Mouse (Mus musculus): ENCODE data around the gene Slc19a3. TPM values are rescaled to one million over a fixed set of nuclear protein-coding genes. Genes with fewer than 3 reads are reported as not detected.
"Not testable (repeated sequence)": the region's sequence is repeated elsewhere in the genome, so short reads cannot be mapped to it uniquely, and the experiment has no call there.

Slc19a3 gene
- total RNA-seq, 2 experiments from 2014 or later = 0.64 to 0.94 TPM

DNA sequence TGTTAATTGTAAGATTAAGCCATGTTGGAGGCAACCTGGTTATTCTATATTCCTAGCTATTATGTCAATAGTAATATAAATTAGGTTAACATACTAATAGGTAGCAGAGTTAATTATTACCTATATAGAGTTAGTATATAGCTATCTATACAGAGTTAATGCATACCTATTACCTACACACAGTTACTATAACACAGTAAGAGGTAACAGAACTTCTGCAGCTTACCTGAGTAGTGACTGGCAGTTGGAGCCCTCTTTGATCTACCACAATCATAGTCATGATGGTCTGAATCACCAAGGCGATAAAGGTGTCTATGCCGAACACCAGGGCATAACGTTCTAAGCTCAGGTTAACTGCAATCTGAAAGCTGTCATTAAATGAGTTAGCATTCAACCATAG, 23.8 kb downstream of the Slc19a3 start:
- intact Hi-C loops (cut with DNase I) = no loop called here
- no peak for DNase-seq

DNA sequence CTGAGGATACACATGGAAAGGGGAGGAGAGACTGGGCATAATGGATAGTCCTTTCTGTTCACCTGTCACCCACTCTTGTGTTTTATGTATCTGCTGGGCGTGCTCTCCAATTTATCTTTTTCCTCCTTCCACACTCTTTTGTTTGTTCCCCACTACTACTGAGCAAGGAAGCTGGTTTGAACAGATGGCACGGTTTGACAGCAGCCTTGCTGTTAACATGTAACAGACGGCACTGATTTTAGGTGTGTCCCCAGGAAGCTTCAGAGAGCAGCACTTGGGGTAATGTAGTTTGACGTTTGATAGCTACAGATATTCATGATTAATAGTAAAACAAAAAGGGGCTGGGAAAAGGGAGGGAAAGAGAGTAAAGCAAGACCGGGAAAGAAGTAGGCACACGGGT, 30.8 kb downstream of the Slc19a3 start:
- intact Hi-C loops (cut with DNase I) = no loop called here
- no peak for DNase-seq

DNA sequence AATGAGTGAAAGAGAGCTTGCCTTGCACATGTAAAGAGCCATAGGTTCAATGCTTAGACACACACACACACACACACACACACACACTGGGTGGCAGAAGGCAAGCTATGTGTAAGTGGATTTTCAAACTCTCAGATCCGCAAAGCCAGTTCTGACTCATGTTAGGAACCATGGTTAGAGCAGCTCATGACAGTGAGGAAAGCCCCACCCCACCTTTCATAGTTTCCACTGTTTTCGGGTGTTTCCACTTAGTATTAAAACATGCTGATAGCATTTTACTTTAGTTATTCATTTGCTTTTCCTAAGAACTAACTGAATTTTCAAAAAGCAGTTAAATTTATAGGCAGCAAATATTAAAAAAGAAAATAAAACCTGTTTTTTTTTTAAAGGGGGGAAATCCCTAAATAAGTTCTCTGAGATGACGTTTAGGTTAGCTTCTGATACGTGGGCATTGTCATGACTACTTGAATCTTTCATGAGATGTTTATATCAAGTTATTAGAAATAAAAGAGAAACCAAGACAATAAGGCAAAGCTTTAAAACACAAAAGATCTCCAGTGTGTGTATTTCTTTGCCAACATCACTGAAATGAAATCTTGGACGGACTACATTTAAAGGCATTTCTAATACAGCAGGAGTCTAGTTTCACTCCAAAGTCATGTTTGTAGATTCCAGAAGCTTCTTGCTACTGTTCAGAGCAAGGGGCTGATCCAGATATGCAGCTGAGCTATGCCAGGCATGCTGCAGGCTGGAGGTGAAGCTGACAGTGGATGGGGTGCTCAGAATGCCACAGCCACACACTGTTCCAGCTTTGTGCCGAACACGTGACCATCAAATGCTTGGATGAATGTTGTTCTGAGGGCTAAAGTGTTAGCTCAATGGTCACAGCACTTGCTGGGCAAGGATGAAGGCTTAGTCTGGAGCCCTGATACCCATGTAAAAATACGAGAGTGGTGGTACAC, 31.7 kb downstream of the Slc19a3 start:
- DNase-seq = no peak
- intact Hi-C loops (cut with DNase I) = no loop called here

DNA sequence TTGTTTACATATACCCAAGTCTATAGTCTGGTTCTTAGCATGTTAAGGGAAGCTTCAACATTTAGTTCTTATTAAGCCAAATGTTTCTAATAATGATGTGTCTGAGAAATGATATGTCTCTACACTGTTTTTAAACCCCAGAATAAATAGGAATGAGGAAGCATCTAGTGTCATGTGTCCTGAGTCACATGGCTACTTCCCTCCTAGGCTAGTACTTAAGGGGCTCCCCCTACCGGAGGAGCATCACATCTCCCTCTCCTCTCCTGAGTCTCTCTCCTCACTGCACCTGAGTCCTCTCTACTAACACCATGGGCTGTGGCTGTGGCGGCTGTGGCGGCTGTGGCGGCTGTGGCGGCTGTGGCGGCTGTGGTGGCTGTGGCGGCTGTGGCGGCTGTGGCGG, 37.9 kb downstream of the Slc19a3 start, which contains the start of gene Gm47959:
Gene Gm47959, plus strand, starts transcription at position 243 of the 400 bp plus-strand sequence.
- DNase-seq; intact Hi-C loops (cut with DNase I): not testable (repeated sequence)

DNA sequence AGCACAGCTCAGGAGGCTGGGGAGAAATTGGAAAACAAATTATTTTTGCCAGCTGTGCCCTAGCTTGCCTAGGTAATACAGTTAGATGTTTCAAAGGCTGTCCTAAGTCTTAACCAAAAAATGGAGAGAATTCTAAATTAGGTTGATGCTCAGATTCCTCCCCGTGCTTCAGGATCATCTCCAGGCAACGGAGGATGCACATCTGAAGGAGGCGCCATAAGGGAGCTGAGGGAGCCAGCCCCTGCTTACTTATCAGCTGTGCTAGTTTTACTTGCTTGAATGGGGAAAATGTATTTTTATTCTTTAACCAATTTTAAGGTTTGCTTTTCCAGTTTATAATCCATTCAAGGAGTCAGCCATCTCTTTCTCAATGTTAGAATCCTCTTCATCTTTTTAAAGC, 44.3 kb downstream of the Slc19a3 start:
- DNase-seq = no peak
- intact Hi-C loops (cut with DNase I) = no loop called here

DNA sequence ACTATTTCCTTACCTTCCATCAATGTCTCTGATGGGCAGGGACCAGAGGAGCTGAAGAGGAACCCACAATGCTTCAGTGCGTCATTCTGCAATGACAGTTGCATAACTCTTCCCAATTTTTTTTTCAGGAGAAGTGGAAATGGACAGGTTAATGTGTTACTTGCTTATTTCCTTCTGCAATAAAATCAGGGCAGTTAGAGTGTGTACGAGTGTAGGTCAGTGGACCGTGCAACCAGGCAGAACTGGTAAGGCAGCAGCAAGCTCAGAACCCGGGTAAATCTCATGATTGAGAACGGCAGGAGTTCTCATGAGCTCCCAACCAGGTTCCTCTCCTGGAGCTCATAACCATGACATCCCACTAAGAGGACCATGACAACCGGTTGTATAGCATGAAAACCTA, 46.2 kb downstream of the Slc19a3 start:
- no peak for DNase-seq
- intact Hi-C loops (cut with DNase I) = no loop called here

DNA sequence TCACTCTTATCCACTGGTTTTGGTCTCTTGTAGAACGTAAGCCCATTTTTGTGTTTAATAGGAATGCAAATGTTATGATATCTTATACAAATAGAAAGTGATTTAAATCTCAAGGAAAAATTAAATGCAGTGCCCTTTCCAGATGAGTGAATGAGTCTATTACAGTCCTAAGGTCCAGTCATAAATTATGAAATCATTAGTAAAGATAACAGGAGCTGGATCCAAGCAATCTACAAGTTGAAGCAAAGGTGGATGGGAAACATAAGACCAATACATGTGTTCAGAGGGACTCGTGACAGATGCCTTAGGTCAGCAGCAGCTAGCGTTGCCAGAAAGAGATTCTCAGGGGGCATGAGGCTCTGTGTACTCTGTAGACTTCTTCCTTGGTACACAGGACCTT, 46.7 kb downstream of the Slc19a3 start:
- intact Hi-C loops (cut with DNase I) = no loop called here

DNA sequence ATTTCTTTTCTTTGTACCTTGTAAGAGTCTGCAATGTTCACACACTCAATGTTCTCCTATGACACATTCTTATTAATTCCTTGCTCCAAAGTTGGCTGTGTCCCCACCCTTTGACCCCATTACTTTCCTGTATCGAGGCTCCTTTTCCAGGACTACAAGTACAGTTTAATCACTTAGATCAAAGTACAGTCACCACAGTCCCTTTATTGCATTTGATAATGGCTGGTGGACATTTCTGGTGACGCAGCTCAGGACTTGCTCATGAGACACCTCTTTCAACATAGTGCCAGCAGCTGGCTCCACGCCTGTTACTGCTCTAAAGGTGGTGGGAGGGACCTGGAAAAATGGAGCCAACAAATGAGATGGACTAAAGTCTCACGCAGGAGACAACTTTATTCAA, 47.2 kb downstream of the Slc19a3 start:
- no peak for DNase-seq
- intact Hi-C loops (cut with DNase I) = no loop called here

More for the DNA sequence above, 46.7 kb downstream of the Slc19a3 start:
- DNase-seq = no peak

DNA sequence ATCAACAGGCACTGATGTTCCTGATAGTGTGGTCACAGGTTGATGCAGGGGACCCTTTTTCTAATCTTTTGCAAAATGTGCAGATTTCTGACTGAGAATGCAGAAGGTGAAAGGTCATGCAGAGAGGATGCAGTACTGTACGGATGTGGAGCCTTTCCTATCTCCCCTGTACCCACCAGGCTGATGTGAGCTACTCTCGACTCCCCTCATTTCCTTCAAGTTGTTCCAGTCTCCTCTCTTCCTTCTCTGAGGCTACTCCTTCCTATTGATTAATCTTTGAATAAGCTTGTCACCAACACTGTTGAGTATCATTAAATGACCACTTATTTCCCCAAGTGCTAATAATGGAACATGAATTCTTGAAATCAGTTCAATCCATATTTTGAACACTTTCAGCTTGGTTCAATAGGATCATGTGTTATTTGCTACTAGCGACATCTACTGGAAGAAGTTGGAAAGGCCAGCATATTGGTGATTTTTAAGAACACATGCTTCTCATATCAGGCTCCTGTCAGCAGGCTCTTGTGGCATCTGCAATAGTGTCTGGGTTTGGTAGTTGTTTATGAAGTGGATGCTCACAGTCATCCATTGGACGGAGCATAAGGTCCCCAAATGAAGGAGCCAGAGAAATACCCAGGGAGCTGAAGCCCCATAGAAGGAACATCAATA, 50.6 kb downstream of the Slc19a3 start:
- no peak for DNase-seq
- intact Hi-C loops (cut with DNase I) = loop anchor here (5.0 kb wide), 1 partner anchor 200 kb away; no protein-coding TSS in a partner anchor

DNA sequence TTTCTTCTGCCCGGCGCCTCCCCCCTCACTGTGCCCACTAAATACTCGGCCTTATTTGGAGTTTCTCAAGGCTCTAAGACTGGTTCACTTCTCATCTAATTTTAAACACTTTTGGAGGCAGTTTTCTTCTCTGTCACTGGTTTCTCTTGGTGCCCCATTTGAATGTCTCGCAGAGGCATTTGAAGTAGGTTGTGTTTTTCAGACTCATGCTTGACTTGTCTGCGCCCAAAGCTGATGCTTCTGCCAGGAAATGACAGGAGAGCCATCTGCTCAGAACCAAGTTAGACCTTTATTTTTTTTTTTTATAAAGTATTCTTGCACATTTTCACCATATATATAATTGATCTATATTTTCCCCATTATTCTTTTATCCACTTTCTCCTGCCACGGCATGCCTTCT, 51.5 kb downstream of the Slc19a3 start:
- intact Hi-C loops (cut with DNase I) = loop anchor here (5.0 kb wide), 1 partner anchor 199 kb away; no protein-coding TSS in a partner anchor
- DNase-seq = no peak

DNA sequence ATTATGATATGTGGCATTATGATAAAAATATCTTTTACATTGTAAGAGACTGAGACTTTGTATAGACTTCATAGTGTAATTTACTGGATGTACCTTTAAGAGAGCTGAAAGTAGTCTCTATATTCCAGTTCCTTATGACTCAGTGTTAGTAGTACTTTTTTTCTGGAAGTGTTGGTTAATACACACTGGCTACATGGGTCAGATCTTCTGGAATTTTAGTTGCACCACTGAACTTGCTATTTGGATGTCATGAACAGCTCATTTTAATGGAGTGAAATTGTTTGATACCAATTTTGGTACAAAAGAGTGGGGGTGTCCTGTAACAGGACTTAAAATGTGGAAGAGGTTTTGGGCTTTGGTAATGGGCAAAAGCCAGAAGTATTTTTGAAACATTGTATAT, 60.4 kb downstream of the Slc19a3 start:
- intact Hi-C loops (cut with DNase I) = loop anchor here (5.0 kb wide), 2 partner anchors 131 to 181 kb away; no protein-coding TSS in a partner anchor
- no peak for DNase-seq

DNA sequence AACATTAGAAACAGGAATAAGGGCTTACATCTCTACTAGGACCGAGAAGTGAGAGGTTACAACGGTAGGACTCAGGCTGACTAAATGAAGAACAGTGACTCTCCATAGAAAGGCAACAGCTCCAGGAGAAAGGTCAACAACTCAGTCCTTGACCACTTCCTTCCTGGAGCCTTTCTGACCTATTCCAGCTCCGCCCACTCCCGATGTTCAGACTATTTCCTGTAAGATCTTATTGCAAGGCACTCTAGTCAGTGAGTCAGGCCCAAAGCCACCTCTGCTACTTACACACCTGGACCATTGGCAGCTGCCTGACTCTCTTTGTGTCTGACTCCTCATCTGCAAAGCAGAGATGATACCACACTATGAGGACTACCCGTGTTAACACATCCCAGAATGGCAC, 62.5 kb downstream of the Slc19a3 start:
- intact Hi-C loops (cut with DNase I) = loop anchor here (5.0 kb wide), 2 partner anchors 128 to 178 kb away; no protein-coding TSS in a partner anchor
- no peak for DNase-seq

DNA sequence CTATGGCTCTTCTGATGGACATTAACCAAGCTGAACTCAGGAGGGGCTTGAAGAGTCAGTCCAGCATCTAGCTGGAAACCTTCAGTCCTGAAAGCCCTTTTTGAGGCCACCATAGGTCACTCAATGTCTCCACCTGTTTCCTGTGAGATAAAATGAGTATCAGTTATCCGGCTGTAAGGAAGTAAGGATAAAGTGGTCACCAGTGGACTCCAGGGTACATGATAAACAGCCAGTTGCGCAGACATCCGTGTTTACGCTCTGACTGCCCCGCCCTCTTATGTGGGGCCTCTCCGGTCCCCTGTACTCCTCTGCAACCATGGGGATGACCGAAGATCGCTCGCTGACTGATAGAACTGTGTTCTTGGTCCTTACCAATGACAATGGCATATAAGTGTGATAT, 63.9 kb downstream of the Slc19a3 start:
- intact Hi-C loops (cut with DNase I) = no loop called here
- no peak for DNase-seq

DNA sequence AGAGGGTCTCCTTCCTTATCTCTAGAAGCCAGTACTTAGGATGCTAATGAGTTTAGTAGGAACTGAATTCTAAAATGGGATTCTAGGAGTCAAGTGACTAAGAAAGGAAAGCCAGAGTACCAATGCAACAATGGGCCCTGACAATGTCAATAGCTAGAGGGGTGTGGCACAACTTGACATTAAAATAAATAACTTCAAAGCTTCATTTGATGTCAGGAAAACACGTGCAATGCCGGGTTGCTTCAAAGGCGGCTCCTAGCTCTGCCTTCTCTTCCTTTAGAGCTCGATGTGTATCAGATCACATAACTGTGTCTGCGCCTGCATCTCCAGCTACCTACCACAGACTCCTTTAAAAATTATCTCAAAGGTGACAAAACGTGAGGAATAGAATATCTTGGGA, 64.3 kb downstream of the Slc19a3 start:
- intact Hi-C loops (cut with DNase I) = no loop called here
- no peak for DNase-seq

DNA sequence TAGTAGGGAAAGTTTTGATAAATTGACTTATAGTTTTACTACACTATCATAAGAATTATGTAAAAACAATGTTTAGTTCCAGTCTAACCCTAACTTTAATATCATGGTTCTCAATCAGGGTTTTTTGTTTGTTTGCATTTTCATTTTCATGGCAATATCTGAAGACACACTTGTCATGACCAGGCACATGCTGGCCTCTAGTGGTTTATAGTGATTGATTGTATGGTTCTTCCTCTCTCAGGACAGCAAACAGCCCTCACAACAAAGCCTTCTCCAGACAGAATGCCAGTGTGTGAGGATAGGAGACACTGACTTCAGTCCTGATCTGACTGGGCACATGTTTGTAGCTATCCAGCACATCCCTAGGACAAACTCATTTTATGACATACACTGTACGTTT, 65.0 kb downstream of the Slc19a3 start:
- intact Hi-C loops (cut with DNase I) = no loop called here
- DNase-seq = no peak

DNA sequence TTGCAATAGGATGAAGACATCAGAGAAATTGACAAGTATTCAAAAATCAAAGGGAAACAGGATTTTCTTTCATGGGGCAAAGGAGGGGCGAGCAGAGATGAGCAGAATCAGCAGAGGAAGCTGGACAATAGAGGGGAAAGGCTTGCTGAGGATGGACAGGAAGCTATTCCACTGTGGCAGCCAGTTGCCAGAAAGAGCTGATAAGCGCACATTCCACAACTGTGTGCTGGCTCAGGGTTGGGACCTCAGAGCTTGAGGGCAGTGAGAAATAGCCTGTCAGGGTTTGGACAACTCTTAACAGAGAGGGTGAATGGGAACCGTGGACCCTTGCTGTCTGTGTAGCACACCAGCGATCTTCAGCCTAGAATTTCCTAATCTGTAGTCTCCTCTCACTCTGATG, 66.2 kb downstream of the Slc19a3 start:
- no peak for DNase-seq
- intact Hi-C loops (cut with DNase I) = no loop called here

DNA sequence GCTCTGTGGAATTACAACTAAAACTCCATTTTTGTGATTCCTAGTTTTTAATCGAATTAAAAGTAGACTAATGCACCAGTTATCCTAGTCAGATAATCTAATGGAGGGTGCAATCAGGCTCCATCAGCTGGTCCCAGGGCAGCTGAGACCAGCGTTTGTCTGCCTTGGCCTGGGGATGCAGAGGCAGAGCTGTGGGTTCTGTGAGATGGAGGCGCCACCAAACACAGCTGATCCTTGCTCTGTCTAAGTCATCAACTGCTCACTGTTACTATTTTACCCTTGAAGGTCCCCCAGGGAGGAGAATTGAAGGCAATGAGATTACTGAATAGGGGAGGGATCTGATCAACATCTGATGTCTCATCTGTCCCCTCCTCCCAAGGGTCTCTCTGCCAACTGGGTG, 71.8 kb downstream of the Slc19a3 start:
- no peak for DNase-seq
- intact Hi-C loops (cut with DNase I) = no loop called here

Other genes starting within 250 kb of the Slc19a3 start
- gene Agfg1, start 199.0 kb downstream of the Slc19a3 start, total RNA-seq (2021) = 100 to 1,000 TPM in 1 of 2 experiments, 10 to 100 TPM in 1; 96.1 to 106 TPM
- gene A030005L19Rik, start 125.1 kb downstream of the Slc19a3 start, total RNA-seq (2021) = under 1 TPM; 0.46 to 0.84 TPM
- not detected for gene A030014E15Rik, start 113.5 kb downstream of the Slc19a3 start, total RNA-seq (2021)
- gene Gm6217, start 107.0 kb downstream of the Slc19a3 start, total RNA-seq (2021) = not detected
- gene A030003K21Rik, start 95.1 kb downstream of the Slc19a3 start, total RNA-seq (2021) = not detected
- not detected for gene Gm7544, start 82.4 kb downstream of the Slc19a3 start, total RNA-seq (2021)
- gene Gm47955, start 78.2 kb downstream of the Slc19a3 start, total RNA-seq (2021) = not detected
- not detected for gene Gm47959, start 37.9 kb downstream of the Slc19a3 start, total RNA-seq (2021)
- not detected for gene Krtap28-10, start 4.0 kb upstream of the Slc19a3 start, total RNA-seq (2021)
- gene Gm47969, start 6.5 kb upstream of the Slc19a3 start, total RNA-seq (2021) = not detected
- gene A030005K14Rik, start 20.9 kb upstream of the Slc19a3 start, total RNA-seq (2021) = not detected
- gene Krtap28-13, start 22.5 kb upstream of the Slc19a3 start, total RNA-seq (2021) = not detected
- not detected for gene Ccl20, start 78.3 kb upstream of the Slc19a3 start, total RNA-seq (2021)
- under 1 TPM; 0.56 to 0.90 TPM for gene Daw1, start 121.3 kb upstream of the Slc19a3 start, total RNA-seq (2021)

All from left cerebral cortex, postnatal 4 days (tissue).